Mouse (Mus musculus) embryonic facial prominence, embryonic 12.5 days (tissue): ENCODE data around the gene H2-T24. TPM values are rescaled to one million over a fixed set of nuclear protein-coding genes. Genes with fewer than 3 reads are reported as not detected.

Experiments used
- ATAC-seq: fragments of 200-750 bp; cut with Nextera tagmentation; 2 replicates; pipeline ENCODE4 v1.8.0; 2017; ENCODE audit not compliant: insufficient number of reproducible peaks, insufficient read depth, low FRiP score, low TSS enrichment
- H3K27ac ChIP-seq: fragments of 300-500 bp; sonication (generic); 2 replicates; pipeline ENCODE4 v1.5.1; 2016; ENCODE audit warnings: mild to moderate bottlenecking
- H3K27me3 ChIP-seq: fragments of 300-500 bp; sonication (generic); 2 replicates; pipeline ENCODE4 v1.6.1; 2016; ENCODE audit warnings: mild to moderate bottlenecking, moderate library complexity
- H3K36me3 ChIP-seq: fragments of 300-500 bp; sonication (generic); 2 replicates; pipeline ENCODE4 v1.6.1; 2016; ENCODE audit warnings: mild to moderate bottlenecking
- H3K4me1 ChIP-seq: fragments of 300-500 bp; sonication (generic); 2 replicates; pipeline ENCODE4 v1.6.1; 2016
- H3K4me2 ChIP-seq: fragments of 300-500 bp; sonication (generic); replicated peaks from 2 replicates; pipeline ENCODE4 v1.6.1; 2016; ENCODE audit warnings: mild to moderate bottlenecking, moderate library complexity
- H3K4me3 ChIP-seq: fragments of 300-500 bp; sonication (generic); 2 replicates; pipeline ENCODE4 v1.5.1; 2016; ENCODE audit warnings: mild to moderate bottlenecking
- H3K9ac ChIP-seq: fragments of 300-500 bp; sonication (generic); 2 replicates; pipeline ENCODE4 v1.6.1; 2016; ENCODE audit warnings: mild to moderate bottlenecking, moderate library complexity
- H3K9me3 ChIP-seq: fragments of 300-500 bp; sonication (generic); 2 replicates; pipeline ENCODE4 v1.6.1; 2016; ENCODE audit warnings: mild to moderate bottlenecking, moderate library complexity
- WGBS: fragments of 180-500 bp; shearing (Covaris S2); methylation state at CpG from one replicate; pipeline ENCODE4 v1.1.7; 2016; 5-methylcytosine and 5-hydroxymethylcytosine counted together
- polyA plus RNA-seq: library from polyadenylated mRNA; unstranded; fragments of >200 nt; fragmentation: Nextera tagmentation; extraction: Ambion mirVana; gene quantifications from 2 replicates; pipeline ENCODE4 v1.2.1, GENCODE M21; 2016

Gene H2-T24
- polyA plus RNA-seq, 1 experiment from 2014 or later, result 3.7 TPM

DNA sequence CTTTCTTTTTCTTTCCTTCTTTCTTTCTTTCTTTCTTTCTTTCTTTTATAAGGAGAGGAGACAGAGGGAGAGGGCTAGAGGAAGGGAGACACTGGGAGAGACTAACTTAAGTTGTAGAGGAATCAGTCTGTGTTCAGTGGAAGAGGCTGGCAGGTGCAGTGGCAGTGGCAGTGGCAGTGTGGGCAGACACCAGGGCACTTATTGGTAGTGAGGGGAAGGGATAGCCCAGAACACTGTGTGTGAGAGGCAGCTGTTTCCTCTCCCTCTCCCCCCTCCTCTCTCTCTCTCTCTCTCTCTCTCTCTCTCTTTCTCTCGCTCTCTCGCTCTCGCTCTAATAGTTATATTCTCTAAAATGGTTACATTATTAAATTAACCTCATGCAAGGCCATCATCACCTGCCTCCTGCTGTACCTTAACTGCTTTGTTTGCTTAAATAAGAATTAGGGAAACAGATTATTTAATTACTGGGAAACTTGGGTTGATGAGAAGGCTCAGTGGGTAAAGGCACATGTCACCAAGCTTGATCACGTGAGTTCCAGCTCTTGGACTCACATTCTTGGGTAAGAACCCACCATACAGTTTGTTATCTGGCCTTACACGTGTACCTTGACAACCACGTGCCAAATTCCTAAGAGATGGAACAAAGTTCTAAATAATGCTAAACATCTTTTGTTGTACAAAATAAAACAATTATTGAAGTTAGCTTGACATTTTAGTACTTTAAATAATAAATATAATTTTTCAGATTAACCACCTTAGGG lies 21.6 kb downstream of the H2-T24 start:
- Histone ChIP-seq H3K27ac (no peak overlapping the region), H3K4me3 (no peak overlapping the region), H3K36me3 (no peaks in the 10 kb centered on the region), H3K4me2 (no peak overlapping the region), H3K27me3 (no peaks in the 10 kb centered on the region), H3K4me1 (peaks cover 9% of the 10 kb centered on the region), H3K9ac (no peak overlapping the region), H3K9me3 (no peaks in the 10 kb centered on the region)
- ATAC-seq, result no peak
- WGBS, result 83% methylated on average over 6 of the region's 6 CpGs

DNA sequence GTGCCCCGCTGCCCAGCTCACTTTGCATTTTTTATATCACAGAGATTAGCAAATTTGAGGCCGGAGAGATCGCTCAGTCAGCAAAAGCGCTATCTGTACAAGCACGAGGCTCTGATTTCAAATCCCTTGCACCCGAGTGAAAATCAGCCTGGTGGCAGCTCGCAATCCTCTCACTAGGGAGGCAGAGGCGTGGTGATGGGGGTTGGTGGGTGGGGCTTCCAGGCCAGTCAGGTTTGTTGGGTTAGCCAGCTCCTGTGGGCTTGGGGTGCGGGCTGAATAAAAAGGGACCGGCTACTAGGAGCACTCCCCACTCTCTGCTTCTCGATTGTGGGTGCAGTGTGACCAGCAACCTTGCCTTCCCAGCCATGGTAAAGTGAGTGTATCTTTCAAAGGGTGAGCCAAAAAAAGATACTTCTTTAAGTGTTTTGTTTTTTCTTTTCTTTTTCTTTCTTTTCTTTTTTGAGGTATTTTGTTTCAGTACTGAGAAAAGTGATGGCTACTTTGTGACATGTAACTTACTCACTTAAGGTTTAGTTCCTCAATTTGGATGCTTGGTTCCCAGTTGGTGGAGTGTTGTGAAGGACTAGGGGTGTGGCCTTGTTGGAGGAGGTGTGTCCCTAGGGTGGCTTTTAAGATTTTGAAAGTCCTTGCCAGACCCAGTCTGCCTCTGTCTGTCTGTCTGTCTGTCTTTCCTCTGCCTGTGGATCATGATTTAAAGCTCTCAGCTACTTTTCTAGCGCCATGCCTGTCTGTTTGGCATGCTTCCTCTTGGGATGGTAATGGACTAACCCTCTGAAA lies 22.4 kb downstream of the H2-T24 start:
- Histone ChIP-seq H3K4me2 (no peak overlapping the region), H3K36me3 (no peaks in the 10 kb centered on the region), H3K9ac (no peak overlapping the region), H3K9me3 (no peaks in the 10 kb centered on the region), H3K4me3 (no peak overlapping the region), H3K27ac (no peak overlapping the region), H3K4me1 (peaks cover 9% of the 10 kb centered on the region), H3K27me3 (no peaks in the 10 kb centered on the region)
- ATAC-seq, result no peak
- 56% methylated on average over 12 of the region's 12 CpGs for WGBS

- H3K4me3 ChIP-seq, result no peak overlapping the region
- WGBS, result 3% methylated on average over 11 of the region's 11 CpGs
Measured at GRCm38 (mm10) chr17:35996949-35997348, 23.4 kb downstream of the H2-T24 start.

GRCm38 (mm10) chr17:35994879-35995240 lies 25.5 kb downstream of the H2-T24 start:
- Histone ChIP-seq H3K27ac (no peak overlapping the region), H3K9me3 (no peaks in the 10 kb centered on the region), H3K9ac (peak overlapping the region; percentile 61), H3K27me3 (no peaks in the 10 kb centered on the region), H3K36me3 (no peaks in the 10 kb centered on the region), H3K4me2 (peak overlapping the region; percentile 65), H3K4me1 (peaks cover 9% of the 10 kb centered on the region), H3K4me3 (peak overlapping the region; percentile 60)
- WGBS, result 5% methylated on average over 14 of the region's 14 CpGs
- no peak for ATAC-seq

More at GRCm38 (mm10) chr17:35996949-35997348, 23.4 kb downstream of the H2-T24 start:
- no peak overlapping the region for H3K9ac ChIP-seq
- H3K9me3 ChIP-seq, result no peaks in the 10 kb centered on the region
- H3K27ac ChIP-seq, result no peak overlapping the region
- no peak overlapping the region for H3K4me2 ChIP-seq
- peaks cover 9% of the 10 kb centered on the region for H3K4me1 ChIP-seq
- no peaks in the 10 kb centered on the region for H3K27me3 ChIP-seq
- H3K36me3 ChIP-seq, result no peaks in the 10 kb centered on the region
- no peak for ATAC-seq

GRCm38 (mm10) chr17:35994175-35994878 lies 26.0 kb downstream of the H2-T24 start:
- peak overlapping the region; percentile 60 for H3K4me3 ChIP-seq
- 3% methylated on average over 31 of the region's 31 CpGs for WGBS
- H3K27me3 ChIP-seq, result no peaks in the 10 kb centered on the region
- no peaks in the 10 kb centered on the region for H3K9me3 ChIP-seq
- peaks cover 9% of the 10 kb centered on the region for H3K4me1 ChIP-seq
- peak overlapping the region; percentile 65 for H3K4me2 ChIP-seq
- H3K27ac ChIP-seq, result no peak overlapping the region
- ATAC-seq, result peak; percentile 53; the same call in 1 of the 2 replicates
- H3K36me3 ChIP-seq, result peaks cover 5% of the 10 kb centered on the region; the same call in 1 of the 2 replicates
- H3K9ac ChIP-seq, result peak overlapping the region; percentile 61

DNA sequence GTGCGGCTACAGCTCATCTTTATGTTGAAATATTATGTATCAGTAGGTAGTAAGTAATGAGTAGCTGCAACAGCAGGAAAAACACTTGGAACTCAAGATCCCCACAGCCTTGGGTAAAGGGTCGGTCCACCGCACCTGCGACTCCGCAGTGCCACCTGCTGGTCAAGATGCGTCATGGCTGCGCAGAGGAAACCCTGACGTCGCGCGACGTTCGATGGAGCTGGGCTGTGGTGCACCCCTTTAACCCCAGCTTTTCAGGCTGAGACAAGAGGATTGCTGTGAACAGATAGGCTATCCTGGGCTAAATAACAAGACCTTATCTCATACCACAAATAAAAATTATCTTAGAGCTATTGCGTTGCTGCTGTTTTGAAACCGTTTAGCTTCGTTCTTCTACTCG lies 26.7 kb downstream of the H2-T24 start:
- Histone ChIP-seq H3K27ac (no peak overlapping the region), H3K4me3 (peak overlapping the region; percentile 16; the same call in 1 of the 2 replicates), H3K36me3 (peaks cover 12% of the 10 kb centered on the region), H3K4me1 (peaks cover 9% of the 10 kb centered on the region), H3K4me2 (peak overlapping the region; percentile 65), H3K9me3 (no peaks in the 10 kb centered on the region), H3K27me3 (no peaks in the 10 kb centered on the region), H3K9ac (no peak overlapping the region)
- 8% methylated on average over 17 of the region's 17 CpGs for WGBS
- ATAC-seq, result peak; percentile 73

DNA sequence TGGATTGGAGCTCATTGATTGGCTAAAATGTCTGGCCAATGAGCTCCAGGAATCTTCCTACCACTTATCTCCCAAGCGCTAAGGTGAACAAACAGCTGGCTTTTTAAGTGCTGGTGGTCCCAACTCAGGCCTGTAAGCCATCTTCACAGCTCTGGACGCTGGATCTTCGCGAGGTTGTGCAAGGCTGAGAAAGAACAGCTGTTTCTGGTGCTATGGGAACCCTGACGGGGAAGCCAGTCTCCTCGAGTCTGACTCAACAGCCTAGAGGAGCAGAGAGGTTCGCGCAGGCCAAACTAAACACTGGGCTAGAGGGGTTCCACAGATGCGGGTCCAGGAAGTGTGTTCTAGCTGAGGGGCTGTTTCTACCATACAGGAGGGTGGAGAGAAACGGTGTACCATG lies 28.6 kb downstream of the H2-T24 start:
- Histone ChIP-seq H3K4me1 (peaks cover 7% of the 10 kb centered on the region), H3K27me3 (no peaks in the 10 kb centered on the region), H3K36me3 (peaks cover 31% of the 10 kb centered on the region), H3K4me3 (no peak overlapping the region), H3K9me3 (no peaks in the 10 kb centered on the region), H3K27ac (no peak overlapping the region), H3K4me2 (no peak overlapping the region), H3K9ac (no peak overlapping the region)
- ATAC-seq, result no peak
- whole genome bisulfite sequencing, result 45% methylated on average over 10 of the region's 10 CpGs

DNA sequence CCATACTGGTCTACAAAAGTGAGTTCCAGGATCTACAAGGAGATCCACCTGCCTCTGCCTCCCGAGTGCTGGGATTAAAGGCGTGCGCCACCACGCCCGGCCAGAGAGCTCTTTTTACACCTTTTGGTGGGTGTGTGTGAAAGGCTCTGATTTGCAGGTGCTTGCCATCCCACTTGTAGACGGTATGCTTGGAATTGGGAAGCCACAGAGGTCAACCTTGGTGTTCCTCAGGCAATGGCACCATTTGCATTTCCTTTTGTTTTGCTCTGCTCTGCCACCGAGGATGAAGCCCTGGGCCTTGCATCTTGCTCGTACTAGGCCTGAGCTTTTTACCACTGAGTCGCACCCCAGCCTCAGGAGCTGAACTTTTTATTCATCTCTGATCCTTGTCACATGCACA lies 38.6 kb downstream of the H2-T24 start:
- Histone ChIP-seq H3K27ac (no peak overlapping the region), H3K4me2 (no peak overlapping the region), H3K9ac (no peak overlapping the region), H3K4me1 (peaks cover 16% of the 10 kb centered on the region), H3K36me3 (peaks cover 49% of the 10 kb centered on the region), H3K9me3 (no peaks in the 10 kb centered on the region), H3K4me3 (peak overlapping the region; percentile 95; the same call in 1 of the 2 replicates), H3K27me3 (no peaks in the 10 kb centered on the region)
- ATAC-seq, result no peak
- 90% methylated on average over 9 of the region's 9 CpGs for WGBS

GRCm38 (mm10) chr17:35980363-35980754 lies 40.0 kb downstream of the H2-T24 start:
- Histone ChIP-seq H3K4me2 (peak overlapping the region; percentile 78), H3K9me3 (no peaks in the 10 kb centered on the region), H3K27ac (peak overlapping the region; percentile 97), H3K27me3 (no peaks in the 10 kb centered on the region), H3K36me3 (peaks cover 35% of the 10 kb centered on the region), H3K4me1 (peaks cover 16% of the 10 kb centered on the region), H3K9ac (peak overlapping the region; percentile 87), H3K4me3 (peak overlapping the region; percentile 95)
- ATAC-seq, result peak; percentile 13; the same call in 1 of the 2 replicates
- under 1% methylated on average over 26 of the region's 29 CpGs for WGBS

DNA sequence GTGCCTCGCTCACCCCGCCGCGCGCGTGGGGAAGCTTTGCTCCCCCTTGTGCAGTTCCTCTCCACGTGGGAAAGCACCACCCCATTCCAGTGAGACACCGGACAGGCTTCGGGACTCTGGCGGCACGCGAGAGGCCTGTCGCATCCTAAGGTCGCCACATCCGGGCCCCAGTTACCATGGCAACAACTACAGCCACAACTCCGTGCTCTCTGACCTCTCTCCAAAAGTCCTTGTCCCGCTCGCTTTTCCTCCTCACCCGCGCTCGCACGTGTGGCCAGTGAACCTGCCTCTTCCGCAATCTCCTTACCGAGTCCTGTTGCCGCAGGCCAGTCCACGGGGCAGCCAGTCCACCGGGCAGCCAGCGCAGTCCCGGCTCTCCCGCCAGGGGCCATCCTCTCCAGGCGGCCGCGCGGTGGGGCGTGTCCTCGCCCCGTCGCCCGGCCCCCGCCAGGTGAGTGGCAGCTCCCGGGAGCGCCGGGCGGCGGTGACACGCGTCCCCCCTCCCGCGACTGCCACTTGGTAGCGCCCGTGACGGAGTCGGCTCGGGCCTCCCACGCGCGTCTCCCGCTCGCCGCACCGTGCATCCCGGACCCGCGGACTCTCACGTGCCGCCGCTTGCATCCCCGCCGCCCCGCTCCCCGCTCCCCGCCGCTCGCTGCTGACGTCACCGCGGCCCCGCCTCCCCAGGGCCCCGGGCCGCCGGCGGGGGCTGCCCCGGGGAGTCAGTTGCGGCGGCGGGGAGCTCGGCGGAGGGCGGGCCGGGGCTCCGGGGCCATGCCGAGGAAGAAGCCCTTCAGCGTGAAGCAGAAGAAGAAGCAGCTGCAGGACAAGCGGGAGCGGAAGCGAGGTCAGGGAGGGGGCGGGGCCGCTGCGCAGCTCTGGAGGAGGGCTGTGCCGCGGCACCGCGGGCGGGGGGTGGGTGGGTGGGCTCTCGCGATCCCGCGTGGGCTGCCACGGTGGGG lies 40.7 kb downstream of the H2-T24 start, which contains the start of the genes Gnl1 and Prr3:
Gene Gnl1, plus strand, starts transcription at position 451 of the 962 bp plus-strand sequence.
Gene Prr3, minus strand, starts transcription at position 836 of the 962 bp plus-strand sequence.
- Histone ChIP-seq H3K9me3 (no peaks in the 10 kb centered on the region), H3K27ac (peak within 1 kb of the TSS; percentile 97), H3K4me3 (peak within 1 kb of the TSS; percentile 95), H3K4me1 (peaks cover 16% of the 10 kb centered on the region), H3K9ac (peak within 1 kb of the TSS; percentile 87), H3K27me3 (no peaks in the 10 kb centered on the region), H3K36me3 (peaks cover 32% of the 10 kb centered on the region), H3K4me2 (peak within 1 kb of the TSS; percentile 78)
- under 1% methylated on average over 94 of the region's 109 CpGs for WGBS
- ATAC-seq, result peak; percentile 76
